Mouse (Mus musculus): ENCODE measurements around the gene Il11ra2. TPM values are rescaled to one million over a fixed set of nuclear protein-coding genes. Genes with fewer than 3 reads are reported as not detected.

Gene Il11ra2
- polyA plus RNA-seq (2014; fragmentation: Illumina TruSeq; extraction: RNeasy Lipid Tissue Mini Kit (QIAGEN cat#74804); ENCODE audit: low read depth, low replicate concordance): not detected

GRCm38 (mm10) chr4:42661793-42662192, at the start of gene Il11ra2:
Gene Il11ra2, minus strand, starts transcription at chr4:42661893.

GRCm38 (mm10) chr4:42654951-42655350, 6.7 kb downstream of the Il11ra2 start, which contains the start of gene Ccl27b:
Gene Ccl27b, plus strand, starts transcription at chr4:42655251.

GRCm38 (mm10) chr4:42629419-42629818, 32.3 kb downstream of the Il11ra2 start, which contains the start of gene Gm2564:
Gene Gm2564, plus strand, starts transcription at chr4:42629719.

GRCm38 (mm10) chr4:42611895-42612294, 49.8 kb downstream of the Il11ra2 start, which contains the start of gene Gm10591:
Gene Gm10591, plus strand, starts transcription at chr4:42612195.

Other genes starting within 250 kb of the Il11ra2 start
- gene Gm21586, start 222.5 kb downstream of the Il11ra2 start, polyA plus RNA-seq (2014; fragmentation: Illumina TruSeq; extraction: RNeasy Lipid Tissue Mini Kit (QIAGEN cat#74804); ENCODE audit: low read depth, low replicate concordance): not detected
- 6.6 TPM for gene Gm2163, start 195.1 kb downstream of the Il11ra2 start, polyA plus RNA-seq (2014; fragmentation: Illumina TruSeq; extraction: RNeasy Lipid Tissue Mini Kit (QIAGEN cat#74804); ENCODE audit: low read depth, low replicate concordance)
- gene Fam205a2, start 133.7 kb downstream of the Il11ra2 start, polyA plus RNA-seq (2014; fragmentation: Illumina TruSeq; extraction: RNeasy Lipid Tissue Mini Kit (QIAGEN cat#74804); ENCODE audit: low read depth, low replicate concordance): not detected
- not detected for gene Gm10591, start 49.7 kb downstream of the Il11ra2 start, polyA plus RNA-seq (2014; fragmentation: Illumina TruSeq; extraction: RNeasy Lipid Tissue Mini Kit (QIAGEN cat#74804); ENCODE audit: low read depth, low replicate concordance)
- not detected for gene Gm2564, start 32.2 kb downstream of the Il11ra2 start, polyA plus RNA-seq (2014; fragmentation: Illumina TruSeq; extraction: RNeasy Lipid Tissue Mini Kit (QIAGEN cat#74804); ENCODE audit: low read depth, low replicate concordance)
- gene Ccl27b, start 6.6 kb downstream of the Il11ra2 start, polyA plus RNA-seq (2014; fragmentation: Illumina TruSeq; extraction: RNeasy Lipid Tissue Mini Kit (QIAGEN cat#74804); ENCODE audit: low read depth, low replicate concordance): 12.2 TPM
- gene 4930578G10Rik, start 73.7 kb upstream of the Il11ra2 start, polyA plus RNA-seq (2014; fragmentation: Illumina TruSeq; extraction: RNeasy Lipid Tissue Mini Kit (QIAGEN cat#74804); ENCODE audit: low read depth, low replicate concordance): 35.6 TPM
- not detected for gene Ccl19, start 94.7 kb upstream of the Il11ra2 start, polyA plus RNA-seq (2014; fragmentation: Illumina TruSeq; extraction: RNeasy Lipid Tissue Mini Kit (QIAGEN cat#74804); ENCODE audit: low read depth, low replicate concordance)
- gene Ccl21a, start 112.1 kb upstream of the Il11ra2 start, polyA plus RNA-seq (2014; fragmentation: Illumina TruSeq; extraction: RNeasy Lipid Tissue Mini Kit (QIAGEN cat#74804); ENCODE audit: low read depth, low replicate concordance): not detected
- gene Fam205a1, start 192.0 kb upstream of the Il11ra2 start, polyA plus RNA-seq (2014; fragmentation: Illumina TruSeq; extraction: RNeasy Lipid Tissue Mini Kit (QIAGEN cat#74804); ENCODE audit: low read depth, low replicate concordance): 17.8 TPM
- not detected for gene Gm12394, start 194.9 kb upstream of the Il11ra2 start, polyA plus RNA-seq (2014; fragmentation: Illumina TruSeq; extraction: RNeasy Lipid Tissue Mini Kit (QIAGEN cat#74804); ENCODE audit: low read depth, low replicate concordance)
- 544 TPM for gene Fam205c, start 212.3 kb upstream of the Il11ra2 start, polyA plus RNA-seq (2014; fragmentation: Illumina TruSeq; extraction: RNeasy Lipid Tissue Mini Kit (QIAGEN cat#74804); ENCODE audit: low read depth, low replicate concordance)